Mouse (Mus musculus): Measurements from ENCODE around the gene Ccnl2.

DNA sequence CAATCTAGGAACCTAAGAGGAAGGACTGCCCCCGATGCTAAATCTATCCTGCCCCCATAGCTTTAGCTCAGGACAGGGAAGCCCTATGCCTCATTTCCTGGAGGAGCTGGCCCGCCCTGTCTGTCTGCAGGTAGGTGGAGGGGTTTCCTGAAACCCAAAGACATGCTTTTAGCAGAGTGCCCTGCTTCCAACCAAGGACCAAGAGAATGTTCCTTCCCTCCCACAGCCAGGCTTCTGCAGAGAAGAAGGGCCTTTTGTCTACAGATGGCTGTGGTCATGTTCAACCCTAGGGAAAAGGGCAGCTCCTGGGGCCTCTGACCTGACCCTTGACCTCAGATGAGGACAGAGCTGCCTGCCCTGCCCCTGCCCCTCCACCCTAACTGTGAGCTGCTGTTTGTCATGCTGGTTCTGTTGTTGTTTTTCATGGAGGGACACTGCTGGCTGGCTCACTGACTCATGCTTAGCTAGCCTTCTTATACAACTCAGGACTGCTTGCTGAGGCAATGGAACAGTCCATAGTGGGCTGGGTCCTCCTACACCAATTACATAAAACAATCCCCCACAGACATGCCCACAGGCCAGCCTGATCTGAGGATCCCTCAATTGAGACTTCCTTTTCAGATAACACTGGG is 35.5 kb upstream of the Ccnl2 start:
- TF ChIP-seq CTCF (IDR thresholded peaks at IDR 0.05; ENCODE audit: low read depth), result no peak
- no peak for TF ChIP-seq EP300 (IDR thresholded peaks at IDR 0.05; ENCODE audit: low read depth)
